Mouse (Mus musculus) MN1 (cell line): Measurements from ENCODE around the gene Cript.

ENCODE experiments used
- DNase-seq: peaks from one replicate; pipeline ENCODE4 v3.0.0-alpha.2; 2016; ENCODE audit warnings: low spot score

Cript gene

GRCm38 (mm10) chr17:87025269-87025949 is at the start of gene Cript, which contains the start of gene Pigf:
TSS of gene Cript (plus strand) at chr17:87025550.
TSS of gene Pigf (minus strand) at chr17:87025406.
- DNase-seq = peak; percentile 94

- no peak for DNase-seq
These were observed 49.0 kb upstream of the Cript start for GRCm38 (mm10) chr17:86976387-86976786.

- no peak for DNase-seq
These were observed 46.9 kb upstream of the Cript start for GRCm38 (mm10) chr17:86978496-86978895.

GRCm38 (mm10) chr17:86981205-86981604 is 44.1 kb upstream of the Cript start:
- no peak for DNase-seq

- no peak for DNase-seq
These were observed 43.6 kb upstream of the Cript start for GRCm38 (mm10) chr17:86981701-86982100.

DNA sequence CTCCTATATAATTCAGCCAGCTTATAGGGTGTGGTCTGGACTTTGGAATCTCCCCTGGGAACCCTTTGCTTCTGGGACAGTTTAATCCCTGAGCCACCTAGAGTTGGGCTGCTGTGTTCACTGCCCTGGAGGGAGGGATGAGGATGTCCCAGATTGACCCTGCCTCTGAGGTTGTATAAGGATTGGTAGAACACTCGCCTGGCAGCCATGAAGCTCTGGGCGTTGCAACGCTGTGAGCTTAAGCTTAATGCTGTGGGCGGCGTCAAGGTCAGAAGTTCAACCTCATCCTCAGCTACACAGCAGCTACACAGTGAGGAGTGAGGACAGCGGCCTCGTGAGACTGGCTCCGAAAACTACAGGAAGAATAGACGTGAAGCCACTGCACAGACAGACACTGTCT is 42.9 kb upstream of the Cript start:
- DNase-seq = no peak

DNA sequence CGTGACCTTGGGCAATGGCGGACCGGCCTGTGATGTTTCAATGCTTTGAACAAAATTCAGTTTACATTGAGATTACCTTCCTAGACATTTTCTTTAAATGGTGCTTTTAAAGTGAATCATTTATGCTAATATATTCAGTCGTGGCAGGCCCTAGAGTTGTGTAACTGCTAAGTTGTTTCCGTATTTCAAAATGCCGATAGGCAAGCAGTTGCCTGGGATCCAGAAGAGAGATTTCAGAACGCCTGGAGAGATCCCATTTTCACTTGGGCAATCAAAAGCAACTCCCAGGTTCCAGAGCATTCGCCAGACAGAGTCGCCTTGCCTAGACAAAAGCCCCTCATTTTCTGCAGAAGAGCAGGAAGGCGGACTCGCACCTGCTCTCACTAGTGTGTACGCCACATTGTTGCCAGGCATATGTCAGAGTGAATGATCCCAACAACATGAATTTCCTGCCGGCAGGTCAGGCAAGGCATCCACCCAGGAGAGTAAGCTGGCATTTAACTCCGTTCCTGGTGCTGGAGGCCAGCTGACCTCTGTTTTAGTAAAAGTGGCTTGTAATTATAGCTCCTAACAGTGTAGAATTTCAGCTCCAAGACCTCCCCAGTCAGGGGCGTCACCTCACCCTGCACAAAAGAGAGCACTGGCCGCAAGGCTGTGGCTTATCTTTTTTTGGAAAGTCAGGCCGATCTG is 38.8 kb upstream of the Cript start:
- DNase-seq = no peak

DNA sequence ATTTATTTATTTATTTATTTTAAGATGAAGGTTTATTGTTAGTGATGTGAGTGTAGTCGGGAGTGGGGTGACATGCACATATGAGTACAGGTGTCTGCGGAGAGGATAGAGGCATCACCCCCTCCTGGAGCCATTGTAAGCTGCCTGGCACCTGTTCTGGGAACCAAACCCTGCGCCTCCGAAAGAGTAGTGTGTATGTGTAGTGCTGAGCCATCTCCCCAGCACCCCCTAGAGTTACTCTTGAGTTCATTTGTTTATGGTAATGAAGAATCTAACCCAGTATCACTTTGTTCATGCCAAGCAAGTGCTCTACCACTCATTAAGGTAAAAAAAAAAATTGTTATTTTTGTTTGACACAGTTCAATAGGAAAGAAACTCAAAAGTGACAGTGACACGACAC is 37.2 kb upstream of the Cript start:
- no peak for DNase-seq

GRCm38 (mm10) chr17:86988601-86989184 is 36.7 kb upstream of the Cript start:
- DNase-seq = no peak

DNA sequence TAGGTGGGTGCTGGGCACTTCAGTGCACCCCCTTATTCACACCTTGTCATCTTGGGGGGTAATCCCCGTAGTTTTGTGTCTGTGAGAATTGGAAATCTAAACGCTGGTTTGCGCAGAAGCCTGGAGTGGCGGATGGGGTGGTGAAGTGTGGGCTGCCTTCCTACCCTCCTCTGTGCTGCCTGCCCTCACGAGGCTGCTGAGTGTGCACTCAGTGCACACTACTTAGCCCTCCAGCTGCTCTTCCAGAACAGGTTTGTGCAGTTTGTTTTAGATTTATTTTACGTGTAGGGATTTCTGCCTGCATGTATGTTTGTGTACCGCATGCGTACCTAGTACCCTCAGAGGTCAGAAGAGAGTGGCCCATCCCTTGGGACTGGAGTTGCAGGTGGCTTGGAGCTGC is 34.0 kb upstream of the Cript start:
- no peak for DNase-seq

DNA sequence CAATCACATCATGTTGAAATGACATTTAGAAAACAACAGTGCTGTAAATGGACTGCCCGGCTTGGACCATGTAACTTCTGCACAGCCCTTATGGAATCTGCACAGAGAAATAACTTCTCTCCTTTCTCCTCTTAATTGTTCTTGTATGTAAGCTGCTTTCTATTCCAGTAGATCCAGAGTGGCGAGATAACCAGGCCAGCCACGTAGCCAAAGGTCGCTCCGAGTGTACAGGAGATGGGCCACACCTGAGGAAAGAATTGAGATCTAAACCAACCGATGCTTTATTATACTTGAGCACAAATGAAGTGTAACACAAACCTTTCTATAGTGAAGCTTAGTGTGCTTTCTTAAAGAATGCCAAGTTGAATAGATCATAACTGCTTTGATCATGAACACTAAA is 28.0 kb upstream of the Cript start:
- no peak for DNase-seq

- DNase-seq = no peak
These were observed 16.4 kb upstream of the Cript start for GRCm38 (mm10) chr17:87008950-87009349.

DNA sequence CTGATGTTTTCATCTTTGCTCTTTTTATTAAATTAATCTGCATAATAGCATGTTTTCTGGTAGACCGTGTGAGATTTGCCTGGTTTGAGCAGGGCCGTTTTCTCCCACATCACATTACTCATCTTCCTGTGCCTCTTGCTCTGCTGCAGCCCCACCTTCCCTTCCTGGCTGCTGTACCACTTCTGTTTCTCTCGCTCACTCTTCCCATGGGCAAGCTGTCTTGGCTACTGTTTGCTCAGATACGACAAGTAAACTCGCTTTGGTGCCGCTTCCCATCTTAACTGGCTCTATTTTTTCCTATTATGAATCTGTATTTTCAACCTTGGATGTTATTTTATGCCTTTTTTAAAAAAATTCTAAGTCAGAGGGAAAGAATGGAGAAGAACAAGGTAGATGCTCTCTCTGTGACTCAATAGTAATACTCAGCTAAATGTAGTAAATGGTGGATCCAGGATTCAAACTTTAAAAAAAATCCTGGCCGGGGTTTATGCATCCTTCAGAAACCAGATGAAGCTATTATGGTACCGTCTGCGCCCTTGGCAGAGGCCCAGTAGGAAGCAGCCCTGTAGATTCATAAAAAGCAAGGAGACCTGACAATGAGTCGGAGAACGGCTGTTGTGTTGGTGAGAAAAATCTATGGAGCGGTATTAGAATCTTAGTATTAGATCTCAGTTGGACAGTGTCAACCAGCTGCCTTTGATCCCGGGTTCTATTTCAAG is 13.9 kb upstream of the Cript start:
- peak; percentile 66 for DNase-seq

GRCm38 (mm10) chr17:87019692-87020091 is 5.7 kb upstream of the Cript start:
- DNase-seq = no peak

- peak; percentile 28 for DNase-seq
These were observed 683 bp upstream of the Cript start for GRCm38 (mm10) chr17:87024491-87025242.

DNA sequence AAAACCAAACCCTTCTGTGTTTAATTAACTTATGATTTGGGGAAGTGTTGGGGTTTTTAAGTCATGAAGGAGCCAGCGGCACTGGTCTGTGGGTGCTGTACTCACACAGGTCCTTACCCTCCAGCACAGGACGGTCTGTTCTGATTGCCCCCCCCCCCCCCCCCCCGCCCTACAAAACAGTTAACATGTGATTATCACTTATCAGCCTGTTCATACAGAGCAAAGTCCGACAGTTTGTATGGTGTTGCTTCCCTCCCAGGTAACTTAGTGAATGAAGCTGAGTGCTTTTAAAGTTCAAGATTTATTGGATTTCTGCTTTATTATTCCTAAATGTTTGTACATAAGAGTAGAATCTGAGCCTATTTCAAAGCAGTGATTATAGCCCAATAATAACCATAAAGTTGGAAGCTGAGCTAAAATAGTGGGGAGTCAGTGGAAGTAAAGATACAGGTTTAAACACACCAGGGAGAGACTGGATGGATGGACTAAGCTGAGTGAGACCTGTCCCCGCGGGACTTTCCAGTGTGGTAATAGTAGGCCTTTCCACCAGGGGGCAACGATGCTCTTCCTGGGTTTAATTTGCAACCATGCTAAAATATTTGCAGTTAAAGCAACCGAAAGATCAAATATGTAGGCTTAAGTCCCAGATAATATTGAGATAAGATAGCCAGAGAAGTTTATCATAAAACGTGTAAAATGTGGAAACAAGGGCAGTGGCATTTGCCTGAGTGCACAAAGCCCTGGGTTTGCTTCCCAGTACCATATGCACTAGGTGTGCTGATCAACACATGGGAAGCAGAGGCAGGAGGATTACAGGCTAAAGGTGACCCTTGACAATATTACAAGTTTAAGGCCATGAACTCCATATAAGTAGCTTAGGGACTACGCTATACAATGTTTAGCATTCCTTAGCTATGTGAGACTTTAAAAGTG is 11.1 kb downstream of the Cript start:
- peak; percentile 56 for DNase-seq

DNA sequence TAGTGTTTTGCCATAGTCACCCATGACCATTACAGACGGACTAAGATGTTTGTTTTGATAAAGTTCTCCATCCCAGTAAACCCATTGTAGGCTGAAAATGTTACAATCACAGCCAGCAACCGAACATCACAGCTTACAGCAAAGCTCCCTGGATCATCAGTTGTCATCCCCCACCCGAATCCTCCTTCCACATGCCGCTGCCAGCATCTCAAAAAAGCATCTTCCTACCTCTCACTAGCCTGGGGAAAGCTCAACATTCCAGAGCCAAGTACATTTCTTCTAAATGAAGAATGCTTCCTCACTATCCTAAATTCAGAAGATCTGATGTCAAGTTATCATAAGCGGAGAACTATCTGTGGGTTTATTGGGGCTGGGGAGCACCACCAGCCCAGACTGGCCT is 13.1 kb downstream of the Cript start:
- no peak for DNase-seq

DNA sequence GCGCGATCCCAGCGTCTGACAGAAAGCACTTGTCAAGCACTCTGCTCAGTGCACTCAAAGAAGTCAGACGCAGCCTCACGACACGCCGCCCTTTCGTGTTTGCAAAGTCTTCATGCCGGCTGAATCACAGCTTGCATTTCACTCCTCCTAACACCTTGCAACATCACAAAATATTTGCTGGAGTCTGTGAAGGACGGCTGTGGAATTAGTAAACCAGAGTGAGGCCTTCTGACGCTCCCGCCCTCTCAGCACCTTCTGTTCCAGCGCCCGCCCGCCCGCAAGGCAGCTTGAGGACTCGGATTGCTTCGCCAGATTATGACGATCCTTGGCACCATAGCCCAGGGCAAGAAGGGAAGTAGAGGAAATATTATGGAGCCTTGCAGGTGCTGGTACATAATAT is 16.4 kb downstream of the Cript start:
- no peak for DNase-seq

GRCm38 (mm10) chr17:87044364-87044763 is 19.0 kb downstream of the Cript start:
- DNase-seq = peak; percentile 86

DNA sequence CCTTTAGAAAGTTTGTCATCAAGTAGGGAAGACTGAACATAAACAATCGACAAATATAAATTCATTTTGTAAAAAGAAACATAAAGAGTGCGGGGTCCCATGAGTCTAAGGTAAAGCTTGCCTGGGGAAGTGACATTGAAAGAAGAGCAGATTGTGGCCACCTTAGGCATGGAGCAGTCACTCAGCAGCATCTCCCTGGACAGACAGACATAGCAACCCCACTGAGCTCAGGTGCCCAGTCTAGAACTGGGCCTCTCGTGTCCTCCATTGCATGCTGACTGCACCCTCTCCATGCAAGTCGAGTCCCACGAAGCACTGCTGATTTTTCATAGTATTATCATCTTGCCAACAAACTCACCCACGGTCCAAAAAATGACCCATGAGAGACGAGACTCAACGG is 19.4 kb downstream of the Cript start:
- no peak for DNase-seq

DNA sequence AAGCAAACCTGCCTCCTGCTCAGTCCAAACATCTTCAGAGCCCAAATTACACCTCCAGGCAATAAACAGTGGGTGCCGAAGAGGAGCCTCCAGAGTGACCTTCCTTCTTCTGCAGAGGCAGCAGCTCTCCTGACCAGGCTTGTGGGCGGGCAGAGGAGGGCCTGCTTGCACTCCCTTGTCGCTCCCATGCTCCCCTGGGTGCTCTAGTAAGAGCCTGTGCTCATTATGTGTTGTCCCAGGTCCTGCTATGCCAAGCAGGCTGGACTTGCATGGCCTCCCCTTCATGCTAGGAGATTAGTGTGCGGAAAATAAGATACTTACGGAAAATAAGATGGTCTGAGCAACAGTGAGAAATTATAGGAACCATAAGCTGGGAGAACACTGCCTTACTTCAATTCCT is 24.3 kb downstream of the Cript start:
- DNase-seq = no peak
